Mouse (Mus musculus) neural tube, embryonic 15.5 days (tissue): ENCODE data around the gene Mecom. TPM values are rescaled to one million over a fixed set of nuclear protein-coding genes. Genes with fewer than 3 reads are reported as not detected.

Source experiments
- ATAC-seq: fragments of 200-750 bp; cut with Nextera tagmentation; 2 replicates; pipeline ENCODE4 v1.8.0; 2017; ENCODE audit warnings: mild to moderate bottlenecking, moderate TSS enrichment, moderate library complexity; ENCODE audit not compliant: low FRiP score
- H3K27ac ChIP-seq: fragments of 300-500 bp; sonication (generic); replicated peaks from 2 replicates; pipeline ENCODE4 v1.5.1; 2015; ENCODE audit warnings: mild to moderate bottlenecking, inconsistent platforms
- H3K27me3 ChIP-seq: fragments of 300-500 bp; sonication (generic); replicated peaks from 2 replicates; pipeline ENCODE4 v1.6.1; 2015; ENCODE audit warnings: inconsistent platforms
- H3K36me3 ChIP-seq: fragments of 300-500 bp; sonication (generic); 2 replicates; pipeline ENCODE4 v1.6.1; 2015; ENCODE audit warnings: inconsistent platforms
- H3K4me1 ChIP-seq: fragments of 300-500 bp; sonication (generic); 2 replicates; pipeline ENCODE4 v1.6.1; 2015; ENCODE audit warnings: inconsistent platforms
- H3K4me2 ChIP-seq: fragments of 300-500 bp; sonication (generic); 2 replicates; pipeline ENCODE4 v1.6.1; 2015; ENCODE audit warnings: inconsistent platforms, mild to moderate bottlenecking, moderate library complexity
- H3K4me3 ChIP-seq: fragments of 300-500 bp; sonication (generic); replicated peaks from 2 replicates; pipeline ENCODE4 v1.5.1; 2015; ENCODE audit warnings: mild to moderate bottlenecking, inconsistent platforms
- H3K9ac ChIP-seq: fragments of 300-500 bp; sonication (generic); replicated peaks from 2 replicates; pipeline ENCODE4 v1.6.1; 2015; ENCODE audit warnings: mild to moderate bottlenecking, inconsistent platforms
- H3K9me3 ChIP-seq: fragments of 300-500 bp; sonication (generic); replicated peaks from 2 replicates; pipeline ENCODE4 v1.6.1; 2016; ENCODE audit warnings: inconsistent platforms
- WGBS: fragments of 180-500 bp; shearing (Covaris S2); methylation state at CpG from one replicate; pipeline ENCODE4 v1.1.7; 2015; ENCODE audit warnings: mixed read lengths; 5-methylcytosine and 5-hydroxymethylcytosine counted together
- polyA plus RNA-seq: library from polyadenylated mRNA; unstranded; fragments of >200 nt; fragmentation: Nextera tagmentation; extraction: Ambion mirVana; gene quantifications from 2 replicates; pipeline ENCODE4 v1.2.1, GENCODE M21; 2015

Mecom gene
- polyA plus RNA-seq, 1 experiment from 2014 or later, result 5.2 TPM

GRCm38 (mm10) chr3:30016766-30017165 is 531.0 kb downstream of the Mecom start:
- 58% methylated on average over 5 of the region's 5 CpGs for WGBS
- no peak for ATAC-seq

GRCm38 (mm10) chr3:30014962-30015660 is 532.7 kb downstream of the Mecom start:
- H3K4me2 ChIP-seq, result no peak overlapping the region; the same call in 1 of the 2 replicates
- peaks cover 20% of the 10 kb centered on the region for H3K4me1 ChIP-seq
- WGBS, result 8% methylated on average over 10 of the region's 10 CpGs
- H3K27me3 ChIP-seq, result peaks cover 37% of the 10 kb centered on the region
- H3K4me3 ChIP-seq, result no peak overlapping the region
- peak; percentile 81 for ATAC-seq
- H3K9me3 ChIP-seq, result no peaks in the 10 kb centered on the region
- no peaks in the 10 kb centered on the region for H3K36me3 ChIP-seq
- H3K9ac ChIP-seq, result no peak overlapping the region
- no peak overlapping the region for H3K27ac ChIP-seq

More at GRCm38 (mm10) chr3:30016766-30017165, 531.0 kb downstream of the Mecom start:
- peaks cover 17% of the 10 kb centered on the region for H3K4me1 ChIP-seq
- H3K27me3 ChIP-seq, result peaks cover 28% of the 10 kb centered on the region
- no peak overlapping the region for H3K27ac ChIP-seq
- no peaks in the 10 kb centered on the region for H3K9me3 ChIP-seq
- H3K36me3 ChIP-seq, result no peaks in the 10 kb centered on the region
- no peak overlapping the region for H3K9ac ChIP-seq
- no peak overlapping the region for H3K4me3 ChIP-seq
- H3K4me2 ChIP-seq, result no peak overlapping the region

- Histone ChIP-seq H3K4me2 (no peak overlapping the region), H3K27me3 (peaks cover 38% of the 10 kb centered on the region), H3K36me3 (no peaks in the 10 kb centered on the region), H3K9ac (no peak overlapping the region), H3K9me3 (no peaks in the 10 kb centered on the region), H3K27ac (no peak overlapping the region), H3K4me3 (no peak overlapping the region), H3K4me1 (peaks cover 20% of the 10 kb centered on the region)
- WGBS, result 40% methylated on average over 1 of the region's 1 CpGs
- ATAC-seq, result no peak
These were observed 533.5 kb downstream of the Mecom start for GRCm38 (mm10) chr3:30014279-30014678.

GRCm38 (mm10) chr3:30013416-30013815 is 534.4 kb downstream of the Mecom start:
- H3K4me1 ChIP-seq, result peaks cover 20% of the 10 kb centered on the region
- H3K36me3 ChIP-seq, result no peaks in the 10 kb centered on the region
- H3K9ac ChIP-seq, result no peak overlapping the region
- no peak overlapping the region for H3K27ac ChIP-seq
- peak overlapping the region; percentile 45 for H3K4me3 ChIP-seq
- ATAC-seq, result no peak
- no peaks in the 10 kb centered on the region for H3K9me3 ChIP-seq
- peaks cover 38% of the 10 kb centered on the region for H3K27me3 ChIP-seq
- 19% methylated on average over 1 of the region's 1 CpGs for WGBS
- H3K4me2 ChIP-seq, result peak overlapping the region; percentile 76

- H3K9ac ChIP-seq, result peak overlapping the region; percentile 43; the same call in 1 of the 2 replicates
- WGBS, result under 1% methylated on average over 29 of the region's 29 CpGs
- peak overlapping the region; percentile 76 for H3K4me2 ChIP-seq
- no peaks in the 10 kb centered on the region for H3K36me3 ChIP-seq
- peaks cover 35% of the 10 kb centered on the region for H3K27me3 ChIP-seq
- peak overlapping the region; percentile 49; the same call in 1 of the 2 replicates for H3K27ac ChIP-seq
- peak; percentile 29; the same call in 1 of the 2 replicates for ATAC-seq
- no peaks in the 10 kb centered on the region for H3K9me3 ChIP-seq
- H3K4me1 ChIP-seq, result peaks cover 17% of the 10 kb centered on the region
- peak overlapping the region; percentile 45 for H3K4me3 ChIP-seq
These were observed 535.0 kb downstream of the Mecom start for GRCm38 (mm10) chr3:30012666-30013365.

GRCm38 (mm10) chr3:30012150-30012549 is 535.7 kb downstream of the Mecom start:
- Histone ChIP-seq H3K9me3 (no peaks in the 10 kb centered on the region), H3K4me3 (peak overlapping the region; percentile 45), H3K4me2 (peak overlapping the region; percentile 76), H3K36me3 (no peaks in the 10 kb centered on the region), H3K4me1 (peaks cover 17% of the 10 kb centered on the region), H3K9ac (peak overlapping the region; percentile 43; the same call in 1 of the 2 replicates), H3K27ac (0 out of 2 replicates have a peak overlapping the region, but pooled peaks have one; percentile 15), H3K27me3 (peaks cover 35% of the 10 kb centered on the region)
- WGBS, result under 1% methylated on average over 27 of the region's 27 CpGs
- no peak for ATAC-seq

- H3K4me3 ChIP-seq, result peak overlapping the region; percentile 45
- 15% methylated on average over 6 of the region's 6 CpGs for WGBS
- peak overlapping the region; percentile 76 for H3K4me2 ChIP-seq
- no peaks in the 10 kb centered on the region for H3K36me3 ChIP-seq
- peaks cover 33% of the 10 kb centered on the region for H3K27me3 ChIP-seq
- peaks cover 17% of the 10 kb centered on the region for H3K4me1 ChIP-seq
- H3K27ac ChIP-seq, result no peak overlapping the region
- ATAC-seq, result no peak
- no peak overlapping the region for H3K9ac ChIP-seq
- H3K9me3 ChIP-seq, result no peaks in the 10 kb centered on the region
These were observed 536.1 kb downstream of the Mecom start for GRCm38 (mm10) chr3:30011712-30012111.

GRCm38 (mm10) chr3:30010889-30011288 is 536.9 kb downstream of the Mecom start:
- Histone ChIP-seq H3K9ac (no peak overlapping the region), H3K4me2 (peak overlapping the region; percentile 76), H3K36me3 (no peaks in the 10 kb centered on the region), H3K27me3 (peaks cover 25% of the 10 kb centered on the region), H3K4me3 (no peak overlapping the region), H3K27ac (no peak overlapping the region), H3K9me3 (no peaks in the 10 kb centered on the region), H3K4me1 (peaks cover 17% of the 10 kb centered on the region)
- WGBS, result 24% methylated on average over 6 of the region's 6 CpGs
- ATAC-seq, result no peak

- no peak overlapping the region for H3K27ac ChIP-seq
These were observed 538.2 kb downstream of the Mecom start for GRCm38 (mm10) chr3:30009596-30009995.

GRCm38 (mm10) chr3:30004888-30005405 is 542.9 kb downstream of the Mecom start:
- ATAC-seq, result no peak
- Histone ChIP-seq H3K27ac (no peak overlapping the region), H3K27me3 (peaks cover 4% of the 10 kb centered on the region; the same call in 1 of the 2 replicates), H3K9ac (no peak overlapping the region), H3K9me3 (no peaks in the 10 kb centered on the region), H3K4me1 (no peaks in the 10 kb centered on the region), H3K4me3 (no peak overlapping the region), H3K4me2 (no peak overlapping the region), H3K36me3 (no peaks in the 10 kb centered on the region)
- 28% methylated on average over 8 of the region's 8 CpGs for WGBS

More at GRCm38 (mm10) chr3:30009596-30009995, 538.2 kb downstream of the Mecom start:
- H3K4me1 ChIP-seq, result peaks cover 15% of the 10 kb centered on the region
- WGBS, result 75% methylated on average over 5 of the region's 5 CpGs
- no peak overlapping the region for H3K4me2 ChIP-seq
- no peaks in the 10 kb centered on the region for H3K36me3 ChIP-seq
- no peak overlapping the region for H3K4me3 ChIP-seq
- peaks cover 20% of the 10 kb centered on the region for H3K27me3 ChIP-seq
- H3K9me3 ChIP-seq, result no peaks in the 10 kb centered on the region
- ATAC-seq, result no peak
- H3K9ac ChIP-seq, result no peak overlapping the region

- ATAC-seq, result no peak
- Histone ChIP-seq H3K27me3 (no peaks in the 10 kb centered on the region), H3K4me3 (no peak overlapping the region), H3K4me2 (no peak overlapping the region), H3K27ac (no peak overlapping the region), H3K9me3 (no peaks in the 10 kb centered on the region), H3K36me3 (no peaks in the 10 kb centered on the region), H3K4me1 (no peaks in the 10 kb centered on the region), H3K9ac (no peak overlapping the region)
- 67% methylated on average over 7 of the region's 7 CpGs for WGBS
These were observed 547.5 kb downstream of the Mecom start for GRCm38 (mm10) chr3:30000260-30000659.
